Mouse (Mus musculus): ENCODE data around the gene Gm3285.

Gm3285 gene

GRCm38 (mm10) chr10:77861675-77862074, at the start of gene Gm3285:
Gene Gm3285, plus strand, starts transcription at chr10:77861975.
- DNase-seq (ENCODE audit: low read depth, low spot score): no peak

- DNase-seq (ENCODE audit: low read depth, low spot score): no peak
Observed at GRCm38 (mm10) chr10:77814382-77814781, 47.4 kb upstream of the Gm3285 start, which contains the start of gene Gm2696. Gene Gm2696, plus strand, starts transcription at chr10:77814682.

GRCm38 (mm10) chr10:77815514-77815913, 46.3 kb upstream of the Gm3285 start:
- peak; percentile 14 for DNase-seq (ENCODE audit: low read depth, low spot score)

- DNase-seq (ENCODE audit: low read depth, low spot score): no peak
Observed at GRCm38 (mm10) chr10:77818523-77818922, 43.3 kb upstream of the Gm3285 start.

- no peak for DNase-seq (ENCODE audit: low read depth, low spot score)
Observed at GRCm38 (mm10) chr10:77819203-77819602, 42.6 kb upstream of the Gm3285 start.

- DNase-seq (ENCODE audit: low read depth, low spot score): no peak
Observed at GRCm38 (mm10) chr10:77826951-77827350, 34.8 kb upstream of the Gm3285 start, which contains the start of gene Krtap10-4. Gene Krtap10-4, minus strand, starts transcription at chr10:77827095.

GRCm38 (mm10) chr10:77835647-77836046, 26.1 kb upstream of the Gm3285 start, which contains the start of gene Krtap10-10:
Gene Krtap10-10, plus strand, starts transcription at chr10:77835947.
- no peak for DNase-seq (ENCODE audit: low read depth, low spot score)

- DNase-seq (ENCODE audit: low read depth, low spot score): no peak
Observed at GRCm38 (mm10) chr10:77839006-77839405, 22.8 kb upstream of the Gm3285 start.

- DNase-seq (ENCODE audit: low read depth, low spot score): no peak
Observed at GRCm38 (mm10) chr10:77846503-77846902, 15.3 kb upstream of the Gm3285 start, which contains the start of gene Gm36176. Gene Gm36176, plus strand, starts transcription at chr10:77846803.

GRCm38 (mm10) chr10:77846961-77847360, 14.8 kb upstream of the Gm3285 start:
- DNase-seq (ENCODE audit: low read depth, low spot score): no peak

- DNase-seq (ENCODE audit: low read depth, low spot score): no peak
Observed at GRCm38 (mm10) chr10:77847538-77847937, 14.2 kb upstream of the Gm3285 start.

GRCm38 (mm10) chr10:77852559-77852958, 9.2 kb upstream of the Gm3285 start, which contains the start of gene Gm10318:
Gene Gm10318, plus strand, starts transcription at chr10:77852859.
- no peak for DNase-seq (ENCODE audit: low read depth, low spot score)

GRCm38 (mm10) chr10:77864067-77864761, 2.4 kb downstream of the Gm3285 start:
- peak; percentile 24 for DNase-seq (ENCODE audit: low read depth, low spot score)

- DNase-seq (ENCODE audit: low read depth, low spot score): no peak
Observed at GRCm38 (mm10) chr10:77864762-77865143, 3.0 kb downstream of the Gm3285 start.

GRCm38 (mm10) chr10:77867546-77867945, 5.8 kb downstream of the Gm3285 start:
- no peak for DNase-seq (ENCODE audit: low read depth, low spot score)

- no peak for DNase-seq (ENCODE audit: low read depth, low spot score)
Observed at GRCm38 (mm10) chr10:77869651-77870050, 7.9 kb downstream of the Gm3285 start.

GRCm38 (mm10) chr10:77878985-77879384, 17.2 kb downstream of the Gm3285 start:
- DNase-seq (ENCODE audit: low read depth, low spot score): no peak

GRCm38 (mm10) chr10:77880305-77880704, 18.5 kb downstream of the Gm3285 start:
- no peak for DNase-seq (ENCODE audit: low read depth, low spot score)

- DNase-seq (ENCODE audit: low read depth, low spot score): no peak
Observed at GRCm38 (mm10) chr10:77882553-77882952, 20.8 kb downstream of the Gm3285 start.

- no peak for DNase-seq (ENCODE audit: low read depth, low spot score)
Observed at GRCm38 (mm10) chr10:77886007-77886747, 24.4 kb downstream of the Gm3285 start.

GRCm38 (mm10) chr10:77890987-77891565, 29.3 kb downstream of the Gm3285 start:
- no peak for DNase-seq (ENCODE audit: low read depth, low spot score)

- no peak for DNase-seq (ENCODE audit: low read depth, low spot score)
Observed at GRCm38 (mm10) chr10:77895562-77895961, 33.8 kb downstream of the Gm3285 start.

Data from embryo, embryonic 11.5 days (tissue).